Mouse (Mus musculus) adrenal gland, postnatal 10 days (tissue): ENCODE results near the gene Nxnl2. TPM values are rescaled to one million over a fixed set of nuclear protein-coding genes. Genes with fewer than 3 reads are reported as not detected.

Experiments used
- DNase-seq: peaks from one replicate; pipeline ENCODE4 v3.0.0; 2021; ENCODE audit warnings: mixed read lengths
- long read RNA-seq, 2 experiments: library from polyadenylated mRNA; stranded (forward); transcript quantifications; one replicate each; pipeline ENCODE4 v2.0.0; 2021
- total RNA-seq, 2 experiments: library from RNA; stranded (reverse); gene quantifications; 2 replicates each; pipeline ENCODE4 v1.2.3; 2021

Gene Nxnl2
- under 1 TPM; 0.81 to 0.91 TPM for total RNA-seq
- long read RNA-seq, experiment 1, partial matches to known transcripts: 0 of 3 reads
- long read RNA-seq, experiment 1, other reads (novel, unspliced or antisense): 2 of 3 reads
- long read RNA-seq, experiment 2, partial matches to known transcripts: 0 of 2 reads
- long read RNA-seq, experiment 2, other reads (novel, unspliced or antisense): 0 of 2 reads

DNA sequence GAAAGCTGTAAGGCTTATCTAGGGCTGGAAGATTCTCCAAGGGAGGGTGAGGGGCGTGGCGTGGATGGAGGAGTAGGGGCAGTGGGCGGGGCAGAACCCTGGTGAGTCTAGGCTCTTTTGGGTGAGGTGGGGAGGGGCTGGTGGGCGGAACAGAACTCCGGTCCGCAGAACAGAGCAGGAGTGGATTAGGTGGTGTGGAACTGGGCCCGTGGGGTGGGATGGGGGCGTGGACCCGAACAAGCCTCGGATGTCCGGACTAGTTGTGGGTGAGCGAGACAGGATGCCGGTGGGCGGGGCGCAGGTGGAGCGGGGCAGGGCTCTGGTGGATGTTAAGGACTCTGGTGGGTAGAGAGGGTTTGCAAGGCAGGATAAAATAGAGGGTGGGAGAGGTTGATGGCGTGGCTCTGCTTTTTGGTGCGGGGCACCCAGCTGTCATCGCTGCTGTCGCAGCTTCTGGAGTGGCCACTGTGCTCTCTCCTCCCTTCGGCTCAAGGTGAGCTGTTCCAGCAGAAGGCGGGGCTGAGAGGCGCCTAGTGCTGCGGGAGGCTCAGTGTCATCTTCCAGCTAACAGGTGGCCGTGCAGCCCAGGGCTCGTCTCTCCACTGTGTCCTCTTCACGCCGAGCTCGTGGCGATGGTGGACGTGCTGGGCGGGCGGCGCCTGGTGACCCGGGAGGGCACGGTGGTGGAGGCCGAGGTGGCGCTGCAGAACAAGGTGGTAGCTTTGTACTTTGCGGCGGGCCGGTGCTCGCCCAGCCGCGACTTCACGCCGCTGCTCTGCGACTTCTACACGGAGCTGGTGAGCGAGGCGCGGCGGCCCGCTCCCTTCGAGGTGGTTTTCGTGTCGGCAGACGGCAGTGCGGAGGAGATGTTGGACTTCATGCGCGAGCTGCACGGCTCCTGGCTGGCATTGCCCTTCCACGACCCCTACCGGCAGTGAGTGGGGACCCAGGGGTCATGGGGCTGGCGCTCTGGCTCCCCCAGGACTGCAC is at the start of gene Nxnl2:
Gene Nxnl2 (plus strand): TSS at position 332 of the 990 bp plus-strand sequence.
- DNase-seq: peak; percentile 70

DNA sequence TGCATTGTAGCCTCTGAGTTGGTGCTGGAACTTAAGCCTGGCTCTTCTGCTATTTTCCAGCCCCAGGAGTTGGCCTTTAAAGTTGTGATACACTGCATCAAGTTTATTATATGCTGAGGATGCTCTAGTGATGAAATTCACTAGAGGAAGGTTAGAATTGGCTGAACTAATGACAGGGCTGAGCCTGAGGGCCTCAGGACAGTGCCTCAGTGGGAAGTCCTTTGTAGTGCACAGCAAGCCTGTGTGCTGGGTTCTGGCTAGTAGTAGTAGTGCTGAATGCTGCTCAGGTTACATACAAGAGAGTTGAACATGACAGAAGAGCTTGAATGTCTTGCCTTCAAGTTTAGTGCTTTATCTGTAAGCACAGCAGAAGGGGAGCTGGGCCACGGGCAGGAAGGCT is 48.9 kb upstream of the Nxnl2 start:
- no peak for DNase-seq

DNA sequence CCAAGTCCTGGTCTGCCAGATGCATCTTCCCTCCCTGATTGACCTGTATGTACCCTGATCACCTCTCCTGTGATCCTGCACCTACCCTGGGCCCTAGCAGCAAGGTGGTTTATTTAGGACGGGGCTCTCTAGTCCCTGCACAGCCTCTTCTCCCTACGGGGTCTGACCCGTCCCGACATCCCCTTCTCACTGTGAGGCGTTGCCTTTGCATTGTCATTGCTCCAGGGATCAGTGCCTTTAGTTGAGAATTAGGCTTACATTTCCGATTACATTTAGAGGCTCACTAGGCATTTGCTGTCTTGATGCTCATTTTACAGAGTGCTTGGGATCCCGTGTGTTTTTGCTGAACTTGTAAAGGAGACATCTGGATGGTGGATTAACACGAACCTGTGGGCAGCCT is 48.1 kb upstream of the Nxnl2 start:
- no peak for DNase-seq

DNA sequence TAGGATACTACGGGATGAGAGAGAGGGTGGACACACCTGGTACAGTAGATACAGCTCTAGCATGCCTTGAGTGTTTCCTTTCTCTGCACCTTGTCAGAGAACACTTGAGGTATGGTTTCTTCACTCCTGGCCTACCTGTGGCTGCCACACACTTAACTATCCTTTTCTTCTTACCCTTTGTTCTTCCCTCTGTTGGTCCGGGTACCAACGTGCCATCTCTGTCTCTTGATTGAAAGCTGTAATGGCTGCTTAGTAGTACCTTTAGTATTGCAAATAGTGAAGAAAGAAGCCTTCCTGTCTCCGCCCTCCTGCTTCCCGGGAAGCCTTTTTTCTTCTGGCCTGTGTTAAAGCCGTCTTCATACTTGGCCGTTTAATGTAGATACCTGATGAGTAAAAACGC is 45.5 kb upstream of the Nxnl2 start:
- DNase-seq: no peak

DNA sequence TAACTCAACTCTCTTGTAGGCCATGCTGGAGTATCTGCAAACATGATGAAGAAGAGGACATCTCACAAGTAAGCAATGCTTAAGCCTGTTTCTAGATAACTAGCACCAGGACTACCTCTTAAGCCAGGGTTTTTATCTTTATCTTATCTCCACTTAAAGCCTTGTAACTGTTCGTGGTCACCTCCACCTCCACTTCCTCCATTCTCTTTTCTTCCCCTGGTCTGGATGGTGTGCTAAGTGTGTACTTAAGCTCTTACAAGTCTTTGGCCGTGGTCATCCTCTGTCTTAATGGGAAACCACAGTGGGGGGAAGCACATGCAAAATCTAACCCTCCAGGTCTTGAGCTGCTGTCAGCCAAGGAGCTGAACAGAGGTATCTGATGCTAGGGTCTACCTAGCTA is 42.9 kb upstream of the Nxnl2 start:
- DNase-seq: no peak

DNA sequence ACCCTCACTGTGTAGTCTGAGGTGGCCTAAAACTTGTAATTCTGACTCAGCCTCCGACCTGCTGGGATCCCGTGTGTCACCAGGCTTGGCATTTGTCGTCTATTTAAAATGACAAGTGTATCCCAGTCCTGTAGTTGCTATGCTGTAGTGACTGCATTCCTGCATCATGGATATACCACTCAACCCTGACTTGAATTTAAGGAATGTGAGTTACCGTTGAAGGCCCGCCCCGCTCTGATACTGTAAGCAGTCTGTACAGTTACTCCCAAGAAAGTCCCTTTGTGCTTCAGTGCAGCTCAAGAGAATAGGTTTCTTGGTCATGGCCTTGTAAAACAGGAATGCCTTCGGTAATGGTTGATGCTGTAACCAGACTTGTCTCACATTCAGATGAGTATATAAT is 42.4 kb upstream of the Nxnl2 start:
- no peak for DNase-seq

DNA sequence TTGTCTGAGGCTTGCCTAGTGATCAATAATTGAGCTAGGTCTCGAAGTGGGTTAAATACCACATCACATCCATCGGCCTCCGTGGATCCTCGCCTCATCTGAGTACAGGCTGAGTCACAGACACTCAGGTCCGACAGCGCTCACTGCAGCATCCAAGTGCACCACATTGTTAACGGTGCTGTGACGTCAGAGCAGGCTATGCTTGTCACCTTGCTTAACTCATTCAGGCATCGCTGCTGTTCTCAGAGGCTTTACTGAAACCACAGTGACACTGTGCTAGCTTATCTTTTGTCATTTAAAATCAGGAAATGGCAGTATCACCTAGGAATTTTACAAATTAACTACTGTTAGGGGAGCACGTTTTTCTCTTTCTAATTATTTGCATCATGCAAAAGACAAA is 39.6 kb upstream of the Nxnl2 start:
- no peak for DNase-seq

DNA sequence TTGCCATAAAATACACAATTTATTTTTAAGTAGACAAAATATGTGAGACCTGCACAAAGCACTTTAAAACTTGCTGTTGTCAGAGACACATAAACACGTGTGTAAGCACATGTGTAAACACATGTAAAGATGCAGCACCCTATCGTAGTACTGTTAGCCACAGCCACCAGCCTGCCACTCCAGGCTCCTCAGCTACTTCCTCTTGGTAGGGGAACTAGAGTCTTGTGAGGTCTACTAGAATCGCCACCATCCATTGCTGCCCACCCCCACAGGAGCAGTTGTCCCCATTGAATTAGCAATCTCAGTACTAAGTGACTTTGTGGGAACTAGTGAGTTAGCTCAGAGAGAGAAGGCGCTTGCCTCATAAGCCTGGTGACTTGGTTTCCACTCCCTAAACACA is 34.5 kb upstream of the Nxnl2 start:
- DNase-seq: no peak

DNA sequence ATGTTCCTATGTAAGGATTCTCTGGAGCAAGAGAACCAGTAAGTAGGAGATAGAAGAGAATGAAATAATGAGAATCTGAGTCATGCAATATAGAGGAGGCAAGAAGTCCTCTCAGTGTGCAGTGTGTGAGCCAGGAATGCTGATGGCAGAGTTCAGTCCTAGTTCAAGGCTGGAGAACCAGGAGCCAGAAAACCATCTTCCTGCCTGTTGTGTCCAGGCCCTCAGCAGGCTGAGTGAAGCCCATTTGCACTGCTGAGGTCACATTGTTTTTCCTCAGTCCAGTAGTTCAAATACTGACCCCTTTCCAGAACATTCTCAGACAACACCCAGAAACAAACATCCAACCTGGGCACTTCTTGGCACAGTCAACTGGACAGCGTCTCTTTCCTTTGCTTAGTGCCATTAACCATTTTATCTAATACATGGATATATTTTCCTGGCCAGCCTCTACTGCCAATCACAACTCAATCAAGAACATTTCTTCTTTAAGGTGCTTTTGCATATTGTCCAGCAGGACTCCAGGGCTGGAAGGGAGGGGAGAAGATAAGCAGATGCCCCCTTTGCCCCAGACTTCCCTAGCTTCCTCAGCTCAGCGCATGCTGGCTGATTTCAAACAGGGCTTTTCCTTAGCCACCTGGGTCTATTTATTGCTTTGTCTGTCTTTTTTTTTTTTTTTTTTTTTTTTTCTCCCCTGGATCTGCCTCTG is 33.7 kb upstream of the Nxnl2 start:
- peak; percentile 38 for DNase-seq

DNA sequence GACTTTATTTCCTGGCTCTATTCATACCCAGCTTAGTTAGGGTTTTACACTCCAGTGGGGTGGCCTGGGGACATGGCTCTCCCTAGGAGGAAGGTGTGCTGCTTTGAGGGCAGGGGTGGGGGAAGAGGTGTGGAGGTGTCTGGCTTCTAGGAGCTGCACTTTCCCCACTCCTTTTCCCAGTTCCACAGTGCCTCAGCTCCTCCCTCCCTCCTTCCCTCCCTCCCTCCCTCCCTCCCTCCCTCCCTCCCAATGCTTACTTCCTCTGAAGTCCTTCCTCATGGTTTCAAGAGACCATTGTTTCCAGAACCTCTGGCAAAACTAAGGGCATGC is 33.2 kb upstream of the Nxnl2 start:
- no peak for DNase-seq

DNA sequence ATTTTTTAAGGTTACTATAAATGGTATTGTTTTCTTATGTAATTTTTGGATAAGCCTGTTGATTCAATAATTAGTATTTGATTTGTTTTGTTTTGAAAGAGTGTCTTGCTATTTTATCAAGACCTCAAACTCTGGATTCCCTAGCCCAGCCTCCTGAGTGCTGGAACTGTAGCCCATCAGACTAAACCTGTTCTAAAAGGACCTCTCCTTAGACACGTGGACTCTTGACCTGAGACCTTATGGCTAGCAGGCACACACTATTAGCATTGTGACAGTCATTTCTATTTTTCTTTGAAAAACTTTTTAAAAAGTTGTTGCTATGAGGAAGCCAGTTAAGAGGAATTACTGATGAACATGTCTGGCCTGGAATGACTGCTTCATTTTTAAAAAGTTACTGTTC is 23.7 kb upstream of the Nxnl2 start:
- no peak for DNase-seq

DNA sequence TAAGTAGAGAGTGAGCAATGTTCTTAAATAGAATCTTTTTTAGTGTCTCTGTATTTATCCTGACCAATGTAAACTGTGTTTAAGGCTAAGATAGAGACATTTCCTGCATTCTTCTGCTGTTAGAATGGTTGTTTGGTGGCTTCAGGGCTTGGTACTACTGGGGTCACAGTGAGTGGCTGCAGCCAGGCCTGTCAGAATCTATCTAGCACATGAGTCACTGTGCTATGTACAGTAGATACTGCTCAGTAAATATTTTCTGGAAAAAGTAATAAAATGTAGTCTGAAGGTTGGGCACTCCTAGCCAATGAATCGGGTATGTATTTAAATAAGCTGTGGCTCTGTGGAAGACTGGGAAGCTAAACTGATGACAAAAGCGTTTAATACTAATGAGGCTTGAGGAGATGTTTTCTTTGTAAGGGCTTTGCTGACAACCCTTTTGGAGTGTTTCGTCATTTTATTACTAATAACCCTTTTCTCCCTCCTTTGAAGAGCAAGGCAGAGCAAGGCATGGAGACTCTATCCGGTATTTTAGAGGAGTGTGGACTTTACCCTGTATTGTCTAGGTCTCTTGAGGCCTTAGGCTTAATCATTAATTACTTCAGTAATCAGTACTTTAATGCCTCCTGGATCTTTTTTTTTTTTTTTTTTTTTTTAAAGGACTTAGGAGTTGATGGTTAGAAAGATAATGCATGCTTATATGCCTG is 17.7 kb upstream of the Nxnl2 start:
- no peak for DNase-seq

DNA sequence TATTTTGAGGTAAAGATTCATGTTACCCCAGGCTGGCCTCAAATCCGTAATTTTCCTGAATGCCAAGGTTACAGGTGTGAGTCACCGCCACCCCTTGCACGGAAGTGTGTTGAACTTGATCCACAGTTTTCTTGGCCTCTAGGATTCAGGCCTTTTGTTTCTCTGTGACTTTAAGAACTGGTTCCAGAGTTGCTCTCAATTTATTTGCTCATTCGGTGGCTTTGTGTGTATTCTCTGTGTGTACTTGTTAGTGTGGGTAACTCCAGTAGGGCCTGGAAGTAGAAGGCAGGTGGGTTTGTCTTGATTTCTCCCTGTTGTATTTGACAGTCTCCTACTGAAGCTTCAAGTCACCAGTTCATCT is 17.2 kb upstream of the Nxnl2 start:
- DNase-seq: no peak

DNA sequence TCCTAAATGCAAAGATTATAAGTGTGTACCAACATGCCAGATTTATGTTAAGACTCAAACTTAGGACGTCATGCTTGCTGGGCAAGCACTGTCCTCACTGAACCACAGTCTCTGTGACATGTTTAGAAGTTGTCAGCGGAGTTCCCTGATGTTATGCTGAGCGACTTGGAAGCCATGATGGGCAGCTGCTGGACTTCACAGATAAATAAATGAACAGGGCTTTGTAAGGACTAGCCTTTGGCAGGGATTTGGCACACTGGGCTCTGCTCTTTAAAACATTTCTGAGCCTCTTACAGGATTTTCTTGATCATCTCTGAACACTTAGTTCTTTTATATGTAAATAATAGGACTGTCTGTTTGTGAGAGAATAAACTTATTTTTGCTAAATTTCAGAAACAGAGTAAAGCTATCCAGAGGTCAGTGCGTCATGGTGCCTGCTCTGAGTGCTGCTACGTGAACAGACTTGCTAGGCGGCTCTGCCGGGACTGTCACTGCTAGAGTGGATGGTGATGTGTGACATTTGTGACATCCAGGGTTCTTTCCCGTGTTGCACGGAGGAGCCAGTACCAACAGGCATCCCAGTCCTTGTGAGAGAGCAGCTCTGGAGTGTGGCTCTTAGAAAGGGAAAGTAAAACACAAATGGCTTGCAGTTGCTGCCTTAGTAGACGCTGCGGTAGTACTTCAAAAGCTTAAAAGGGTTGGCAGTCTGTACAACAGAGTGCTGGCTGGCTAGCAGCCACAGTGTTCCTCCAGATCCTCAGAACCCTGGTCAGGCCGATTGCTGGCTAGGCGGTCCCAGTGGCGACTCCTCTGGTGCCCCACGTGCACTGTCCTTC is 15.4 kb upstream of the Nxnl2 start:
- peak; percentile 45 for DNase-seq

DNA sequence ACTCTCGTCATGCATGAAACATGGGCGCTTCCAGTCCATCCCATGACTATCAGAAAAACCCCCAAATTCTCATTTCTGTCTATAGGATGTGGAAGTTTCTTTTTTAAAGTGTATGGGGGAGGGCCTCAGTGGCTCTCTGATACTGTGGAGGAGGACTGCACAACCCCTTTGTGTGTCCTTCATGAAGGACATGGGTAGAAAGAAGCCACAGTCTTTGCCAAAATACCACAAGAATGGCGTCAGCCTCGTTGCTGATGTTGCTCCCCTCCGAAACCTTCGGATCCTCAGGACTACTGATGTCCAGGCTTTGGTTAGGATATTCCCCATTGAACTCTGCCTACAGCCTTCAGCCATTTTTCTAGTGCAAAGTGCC is 14.8 kb upstream of the Nxnl2 start:
- peak; percentile 24 for DNase-seq

DNA sequence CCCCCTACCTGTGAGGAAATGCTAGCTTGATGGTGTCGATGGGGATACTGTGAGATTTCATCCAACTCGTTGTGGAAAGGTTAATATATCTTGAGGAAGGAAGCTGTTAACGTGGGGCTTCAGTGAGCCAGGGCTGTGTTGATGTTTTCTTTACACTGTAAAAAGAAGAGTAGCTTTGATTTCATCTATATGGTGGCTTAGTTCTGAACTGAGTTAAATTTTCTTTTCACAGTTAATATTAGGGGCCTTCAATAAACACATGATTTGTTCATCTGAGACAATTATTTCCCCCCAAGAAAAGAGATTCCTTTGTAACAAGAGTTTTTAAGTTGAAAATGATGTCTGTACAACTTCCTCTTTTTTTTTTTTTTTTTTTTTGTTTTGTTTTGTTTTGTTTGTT is 13.5 kb upstream of the Nxnl2 start:
- DNase-seq: no peak

DNA sequence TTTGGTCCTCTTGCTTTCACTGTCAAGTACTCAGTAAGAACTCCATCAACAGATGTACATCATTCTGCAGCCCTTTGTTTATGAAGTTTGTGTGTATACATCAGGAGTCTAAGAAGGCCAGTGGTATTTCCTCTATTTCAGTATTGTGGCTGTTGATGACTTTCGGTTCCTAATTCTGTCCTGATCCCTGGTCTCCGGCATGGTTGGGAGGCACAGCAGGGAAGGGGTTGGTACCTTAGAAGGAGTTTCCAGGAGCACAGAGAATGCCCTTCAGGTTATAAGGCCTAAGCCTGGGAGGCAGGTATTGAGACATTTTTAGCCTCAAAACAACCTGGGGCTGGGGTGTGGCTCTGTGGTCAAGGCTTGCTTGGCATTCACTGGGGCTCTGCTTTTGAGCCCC is 9.2 kb upstream of the Nxnl2 start:
- no peak for DNase-seq

DNA sequence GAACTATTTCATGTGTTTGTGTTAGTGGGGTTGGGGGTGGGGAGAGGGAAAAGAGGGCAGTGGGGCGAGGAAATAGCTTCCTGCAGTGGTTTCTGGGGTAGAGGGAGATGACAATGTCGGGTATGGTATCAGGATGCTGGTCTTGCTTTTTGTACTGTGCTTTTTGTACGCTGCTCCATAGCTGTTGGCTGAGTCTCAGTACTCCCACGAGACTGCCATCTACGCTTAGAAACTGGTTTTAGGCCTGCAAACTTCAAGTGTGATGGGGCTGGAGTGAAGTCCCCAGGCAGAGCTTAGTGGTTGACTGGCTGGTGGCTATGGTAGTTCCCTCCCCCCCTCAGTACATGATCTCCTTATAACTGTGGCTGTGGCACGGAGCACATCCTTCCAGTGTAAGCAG is 8.6 kb upstream of the Nxnl2 start:
- no peak for DNase-seq

DNA sequence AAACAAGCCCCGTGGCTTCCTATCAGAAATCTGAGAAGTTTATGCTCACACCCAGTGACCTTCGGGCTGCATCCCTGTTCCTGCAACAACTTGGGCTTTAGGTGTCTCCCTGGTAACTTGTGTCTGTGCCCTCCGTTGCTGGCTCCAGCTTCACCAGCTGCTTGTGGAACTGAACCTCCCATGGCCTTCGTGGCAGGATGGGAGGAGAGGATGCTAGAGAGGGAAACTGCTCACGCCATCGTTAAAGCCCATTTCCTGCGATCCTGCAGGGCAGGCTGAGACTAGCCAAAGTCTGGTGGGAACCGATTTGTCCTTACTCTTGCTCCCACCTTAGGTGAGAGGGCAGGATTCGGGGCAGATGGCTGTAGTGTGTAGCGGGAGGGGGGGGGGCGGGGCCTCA is 4.1 kb upstream of the Nxnl2 start:
- DNase-seq: no peak

DNA sequence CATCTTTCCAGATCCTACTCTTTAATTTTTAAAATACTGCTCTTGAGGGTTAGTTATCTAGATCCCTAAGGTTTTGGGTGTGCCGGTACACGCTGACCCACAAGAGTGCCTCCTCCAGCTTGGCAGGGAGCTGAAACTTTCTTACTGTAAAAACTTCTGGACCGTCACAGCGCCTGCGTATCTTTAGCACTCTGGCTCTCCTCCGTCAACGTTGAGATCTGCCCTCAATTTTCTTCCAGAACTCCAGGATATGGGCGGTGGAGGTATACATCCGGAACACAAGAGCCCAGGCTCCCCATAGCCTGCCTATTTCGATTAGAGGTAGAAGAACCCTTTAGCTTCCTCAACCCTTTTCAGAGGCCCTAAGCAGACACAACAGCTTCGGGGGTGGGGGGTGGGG is 607 bp upstream of the Nxnl2 start:
- no peak for DNase-seq

DNA sequence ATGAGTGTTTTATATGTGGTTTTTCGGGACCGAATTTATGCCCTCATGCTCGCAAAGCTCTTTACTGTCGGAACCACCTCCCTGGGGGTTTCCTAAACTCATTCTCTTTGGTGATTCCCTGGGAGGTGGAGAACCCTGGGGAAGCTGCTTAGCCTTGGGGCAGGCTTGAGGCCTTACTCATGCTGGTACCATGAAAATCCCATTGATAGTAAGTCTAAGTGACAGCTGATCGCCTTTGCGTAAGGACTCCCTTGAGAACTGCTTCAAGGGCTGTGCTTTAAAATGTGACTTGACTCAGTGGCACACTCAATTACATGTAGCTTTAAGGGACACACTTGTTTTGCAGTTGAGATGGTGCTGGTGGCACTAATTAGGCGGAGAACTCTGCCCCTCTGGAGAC is 1.8 kb downstream of the Nxnl2 start:
- no peak for DNase-seq

DNA sequence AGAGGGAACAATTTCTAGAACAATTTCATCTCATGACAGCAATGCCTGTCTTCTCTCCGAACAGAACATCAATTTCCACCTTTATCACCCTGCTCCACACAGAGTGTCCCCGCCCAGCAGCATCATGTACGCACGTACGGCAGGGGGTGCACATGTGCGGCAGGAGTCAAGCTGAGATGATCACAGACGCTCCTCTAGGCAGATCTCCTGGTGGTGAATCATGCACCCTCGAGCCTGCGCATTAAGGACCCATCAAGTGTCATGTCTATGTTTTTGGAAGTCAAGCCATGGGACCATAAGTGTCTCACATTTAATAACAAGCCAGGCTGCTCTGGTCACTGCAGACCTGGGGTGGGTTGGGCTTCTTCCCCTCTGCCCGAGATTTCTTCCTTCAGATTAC is 8.1 kb downstream of the Nxnl2 start:
- no peak for DNase-seq
